Mouse (Mus musculus) common myeloid progenitor, adult 5-6 weeks (primary cell): Measurements from ENCODE around the gene Mtrf1. TPM values are rescaled to one million over a fixed set of nuclear protein-coding genes. Genes with fewer than 3 reads are reported as not detected.

Experiments used
- ATAC-seq: replicated peaks from 2 replicates; pipeline ENCODE4 v1.8.0; 2016; ENCODE audit warnings: low read depth, mild to moderate bottlenecking, moderate TSS enrichment, inconsistent platforms; ENCODE audit not compliant: poor library complexity, severe bottlenecking
- total RNA-seq: library from RNA; stranded (forward); fragments of 200-1000, 187-1606 nt; gene quantifications from 2 replicates; pipeline ENCODE4 v1.2.3, GENCODE M21; 2017

Mtrf1 gene
- total RNA-seq: 19.4 and 27.9 TPM in 2 replicates

DNA sequence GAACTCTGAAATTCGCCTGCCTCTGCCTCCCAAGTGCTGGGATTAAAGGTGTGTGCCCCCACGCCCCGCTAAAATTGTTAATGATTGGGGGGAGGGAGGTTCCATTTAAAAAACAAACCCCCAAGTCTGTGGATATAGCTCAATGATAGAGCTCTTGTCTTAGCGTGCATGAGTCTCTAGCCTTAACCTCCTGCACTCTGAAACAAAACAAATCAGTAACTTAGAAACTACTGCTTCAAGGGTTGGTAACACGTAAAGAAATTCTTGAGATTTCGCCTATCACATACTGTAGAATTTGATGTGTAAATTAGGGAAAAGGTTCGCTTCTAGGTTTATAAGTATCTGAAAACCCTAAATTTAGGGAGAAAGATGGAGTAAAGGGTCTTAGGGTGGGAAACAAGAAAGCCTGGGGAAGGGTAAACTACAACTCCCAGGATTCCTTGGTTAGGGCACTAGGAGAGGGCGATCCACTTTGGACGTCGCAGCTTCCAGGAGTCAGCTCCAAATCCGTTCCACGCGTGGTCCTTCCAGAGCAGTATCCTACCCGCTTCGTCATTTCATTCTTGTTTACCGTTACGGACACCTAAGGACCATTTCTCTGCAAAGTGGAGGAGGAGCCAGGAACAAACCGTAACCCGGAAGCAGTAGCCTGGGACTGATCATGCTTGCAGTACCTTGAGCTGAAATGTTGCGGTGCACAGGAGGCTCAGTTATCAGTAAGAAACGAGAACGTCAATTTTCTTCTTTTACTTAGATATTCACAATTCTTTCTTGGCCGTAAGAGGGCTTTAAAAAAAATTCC is at the start of gene Mtrf1:
Gene Mtrf1 (plus strand): TSS at position 452 of the 802 bp plus-strand sequence.
- ATAC-seq: peak; percentile 89

GRCm38 (mm10) chr14:79358055-79358454 is 39.5 kb upstream of the Mtrf1 start:
- ATAC-seq: peak; percentile 39; the same call in 1 of the 2 replicates

DNA sequence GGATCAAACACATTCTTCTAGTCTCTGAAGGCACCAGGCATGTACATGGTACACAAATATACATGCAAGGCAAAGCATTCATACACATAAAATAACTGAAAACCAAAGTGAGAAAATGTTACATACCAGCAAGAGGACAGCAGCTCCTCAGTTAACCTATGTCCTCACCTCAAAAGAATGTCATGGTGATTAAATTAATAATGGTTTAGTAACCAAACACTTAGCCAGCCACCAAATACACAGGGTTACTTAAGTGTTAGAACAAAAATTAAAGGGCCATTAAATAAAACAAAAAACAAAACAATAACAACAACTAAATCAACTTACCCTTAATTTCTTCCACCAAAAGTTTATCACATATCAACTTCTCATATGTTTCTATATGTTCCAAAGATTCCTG is 20.5 kb upstream of the Mtrf1 start:
- ATAC-seq: no peak

DNA sequence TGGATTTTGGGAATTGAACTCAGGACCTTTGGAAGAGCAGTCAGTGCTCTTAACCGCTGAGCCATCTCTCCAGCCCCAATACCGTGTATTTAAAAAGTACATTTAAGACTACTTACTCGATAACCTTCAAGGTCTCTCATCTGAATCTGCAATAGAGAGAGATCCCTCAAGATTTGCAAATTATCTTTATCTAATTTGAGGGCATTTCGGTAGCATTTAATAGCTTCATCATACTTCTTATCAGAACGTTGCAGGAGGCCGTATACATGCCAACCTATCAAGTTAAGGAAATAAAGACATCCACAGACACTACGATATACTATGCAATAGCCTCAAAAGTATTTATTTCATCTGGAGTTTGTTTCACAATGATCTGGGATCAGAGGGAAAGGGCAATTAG is 14.5 kb upstream of the Mtrf1 start:
- no peak; the same call in 1 of the 2 replicates for ATAC-seq

GRCm38 (mm10) chr14:79388304-79388703 is 9.3 kb upstream of the Mtrf1 start:
- no peak for ATAC-seq

DNA sequence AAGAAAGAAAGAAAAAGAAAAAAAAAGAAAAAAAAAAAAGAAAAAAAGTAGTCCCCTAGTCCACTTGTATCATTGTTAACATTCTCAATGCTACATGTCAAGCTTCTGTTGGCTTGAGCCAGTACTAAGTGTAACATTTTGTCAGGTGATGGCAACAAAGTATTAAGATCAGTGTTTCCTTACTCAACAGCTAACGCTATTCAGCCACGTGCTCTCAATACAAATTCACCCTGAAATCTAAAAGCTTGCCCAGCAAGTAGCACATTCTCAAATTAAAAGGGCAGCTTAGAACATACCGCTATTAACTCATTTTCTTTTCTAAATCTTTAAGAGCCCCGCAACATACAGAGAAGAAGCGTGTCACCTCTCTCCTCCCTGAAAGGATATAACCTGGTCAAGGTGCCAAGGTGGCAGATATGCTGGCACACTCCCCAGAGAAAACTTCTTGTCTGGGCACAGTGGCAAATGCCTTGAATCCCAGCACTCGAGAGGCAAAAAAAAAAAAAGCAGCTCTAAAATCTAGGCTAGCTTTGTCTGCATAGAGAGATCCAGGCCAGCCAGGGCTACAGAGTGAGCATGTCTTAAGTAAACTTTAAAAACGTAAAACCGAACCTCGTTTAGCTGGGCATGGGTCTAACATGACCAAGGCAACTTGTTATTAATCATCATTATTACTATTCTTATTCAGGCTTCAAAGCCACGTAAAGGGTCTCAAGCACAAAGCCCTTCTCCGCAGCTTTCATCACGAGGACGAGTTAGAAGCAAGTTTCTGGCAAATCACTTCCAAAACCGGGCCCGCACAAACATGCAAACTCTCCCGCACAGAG is 7.9 kb upstream of the Mtrf1 start:
- no peak for ATAC-seq

DNA sequence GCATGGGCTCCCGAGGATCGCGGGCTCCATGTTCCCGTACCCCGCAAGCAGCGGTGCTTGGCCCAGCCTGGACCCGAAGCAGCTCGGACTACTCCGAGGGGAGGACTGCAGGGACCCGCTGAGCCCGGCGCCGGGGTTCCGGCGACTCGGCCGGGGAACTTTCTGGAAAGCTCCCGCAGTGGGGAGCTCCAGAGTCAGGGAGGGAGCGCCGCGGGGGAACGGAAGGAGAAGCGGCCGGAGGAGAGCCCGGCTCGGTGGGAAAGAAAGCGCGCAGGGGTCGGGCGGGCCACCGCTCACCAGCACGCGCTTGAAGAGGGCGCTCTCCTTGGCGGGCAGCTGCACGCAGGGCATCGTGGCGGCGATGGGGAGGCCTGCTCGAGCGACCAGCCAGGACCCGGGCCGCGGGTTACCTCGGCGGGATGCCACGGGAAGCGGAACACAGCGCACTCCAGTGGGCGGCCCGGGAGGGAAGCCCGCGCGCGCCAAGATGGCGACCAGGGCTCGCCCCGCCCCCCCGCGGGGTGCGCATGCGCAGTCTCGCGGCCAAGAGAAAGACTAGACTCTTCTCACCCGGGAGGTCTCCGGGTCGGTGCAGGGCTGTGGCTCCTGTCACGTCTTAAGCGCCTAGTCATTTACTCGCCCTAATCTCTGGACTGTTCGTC is 7.2 kb upstream of the Mtrf1 start, which contains the start of gene Naa16:
Gene Naa16 (minus strand): TSS at position 514 of the 662 bp plus-strand sequence.
- peak; percentile 76 for ATAC-seq

DNA sequence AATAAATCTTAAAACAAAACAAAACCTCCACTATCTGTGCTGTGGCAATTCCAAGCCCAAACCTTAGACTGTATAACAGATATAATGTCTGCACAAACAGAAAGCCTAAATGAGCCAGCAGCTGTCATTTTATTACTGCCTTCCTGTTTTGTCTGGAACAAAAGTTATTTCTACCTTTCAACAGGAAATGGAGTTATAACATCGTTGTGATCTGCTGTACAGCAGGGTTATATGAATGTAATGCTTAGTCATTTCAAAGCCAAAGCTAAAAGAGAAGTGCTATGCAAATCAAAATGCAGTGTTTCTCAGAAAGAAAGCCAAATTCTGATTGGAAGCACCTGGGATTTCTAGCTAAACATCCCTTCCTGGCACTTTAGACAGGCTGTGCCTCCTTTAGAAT is 4.3 kb upstream of the Mtrf1 start:
- no peak for ATAC-seq

GRCm38 (mm10) chr14:79394564-79394963 is 3.0 kb upstream of the Mtrf1 start:
- peak; percentile 45 for ATAC-seq

DNA sequence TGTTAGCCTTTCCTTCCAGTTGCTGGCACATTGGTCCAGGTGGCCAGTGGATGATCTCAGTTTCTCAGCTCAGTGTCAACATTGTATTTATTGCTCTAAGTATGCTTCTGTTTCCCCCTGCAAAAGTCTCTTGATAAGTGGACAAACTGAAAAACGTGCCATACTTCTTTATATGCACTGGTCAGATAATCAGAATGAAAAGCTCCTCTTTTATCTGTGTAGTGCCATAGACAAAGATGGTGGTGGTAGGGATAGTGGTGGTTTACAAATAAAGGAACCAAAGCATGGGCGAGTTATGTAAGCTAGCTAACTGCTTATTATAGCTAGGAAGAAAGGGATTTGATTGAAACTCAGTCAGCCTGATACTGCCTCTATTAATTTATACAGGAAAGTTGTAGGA is 10.1 kb downstream of the Mtrf1 start:
- no peak for ATAC-seq

DNA sequence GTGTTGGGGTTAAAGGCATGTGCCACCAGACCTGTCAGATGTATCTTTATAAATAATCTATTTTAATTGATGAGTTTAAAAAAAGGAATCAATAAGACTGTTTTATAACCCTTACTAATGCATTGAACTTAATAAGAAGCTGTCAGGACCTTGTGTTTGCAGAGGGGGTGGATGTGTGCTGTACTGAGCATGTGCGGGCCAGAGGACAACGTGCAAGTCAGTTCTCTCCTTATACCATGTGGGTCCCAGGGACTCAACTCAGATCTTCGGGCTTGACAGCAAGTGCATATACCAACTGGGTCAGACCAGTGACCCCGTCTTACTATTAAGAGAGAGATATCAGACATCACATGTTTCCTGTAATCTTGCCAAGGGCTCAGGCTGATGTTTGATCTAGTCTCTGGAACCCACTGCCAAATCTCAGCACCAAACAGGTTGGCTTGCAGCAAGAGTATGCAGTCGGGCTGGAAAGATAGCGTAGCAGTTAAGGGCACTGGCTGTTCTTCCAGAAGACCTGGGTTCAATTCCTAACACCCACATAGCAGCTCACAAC is 11.8 kb downstream of the Mtrf1 start:
- ATAC-seq: no peak

GRCm38 (mm10) chr14:79410662-79411061 is 13.1 kb downstream of the Mtrf1 start:
- no peak for ATAC-seq

DNA sequence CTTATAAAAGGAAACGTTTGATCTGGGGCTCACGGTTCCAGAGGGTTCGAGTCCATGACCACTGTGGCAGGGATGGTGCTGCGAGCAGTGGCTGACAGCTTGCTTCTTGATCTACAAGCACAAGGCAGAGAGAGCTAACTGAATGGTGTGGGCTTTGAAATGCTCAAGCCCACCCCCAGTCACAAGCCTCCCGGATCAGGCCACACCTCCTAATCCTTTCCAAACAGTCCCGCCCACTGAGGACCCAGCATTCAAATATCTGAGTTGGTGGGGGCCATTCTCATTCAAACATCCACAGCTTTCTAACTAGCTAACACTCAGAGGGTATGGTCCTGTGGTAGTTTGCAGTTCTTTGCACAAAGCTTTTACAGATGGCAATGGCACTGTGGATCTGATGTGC is 15.5 kb downstream of the Mtrf1 start:
- no peak for ATAC-seq

DNA sequence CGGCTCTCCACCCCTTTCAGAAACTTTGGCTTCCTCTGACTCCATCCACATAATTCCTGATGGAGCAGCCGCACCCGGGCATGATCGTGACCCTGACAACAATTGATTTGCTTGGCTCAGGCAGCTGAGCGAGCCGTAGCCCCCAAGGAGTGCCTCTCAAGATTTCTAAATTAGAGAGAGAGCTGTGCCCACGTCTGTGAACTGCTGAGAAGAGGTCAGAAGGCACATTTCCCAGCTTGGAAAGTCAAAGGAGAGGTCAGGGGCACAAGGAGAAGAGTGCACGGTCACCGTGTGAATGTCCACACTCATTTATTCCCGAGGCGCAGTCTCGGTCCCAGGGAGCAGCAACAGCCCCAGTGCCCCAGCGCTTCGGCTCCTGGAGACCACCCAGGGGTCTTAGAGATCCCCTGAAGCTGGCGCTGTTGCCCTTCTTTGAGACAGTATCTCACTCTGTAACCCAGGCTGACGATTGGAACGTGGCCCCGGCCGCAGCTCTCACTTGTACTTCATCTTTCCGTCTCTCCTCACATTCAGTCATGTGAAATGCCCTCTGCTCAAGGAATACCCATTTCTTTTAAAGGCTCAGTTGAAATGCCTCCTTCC is 22.6 kb downstream of the Mtrf1 start:
- no peak for ATAC-seq

DNA sequence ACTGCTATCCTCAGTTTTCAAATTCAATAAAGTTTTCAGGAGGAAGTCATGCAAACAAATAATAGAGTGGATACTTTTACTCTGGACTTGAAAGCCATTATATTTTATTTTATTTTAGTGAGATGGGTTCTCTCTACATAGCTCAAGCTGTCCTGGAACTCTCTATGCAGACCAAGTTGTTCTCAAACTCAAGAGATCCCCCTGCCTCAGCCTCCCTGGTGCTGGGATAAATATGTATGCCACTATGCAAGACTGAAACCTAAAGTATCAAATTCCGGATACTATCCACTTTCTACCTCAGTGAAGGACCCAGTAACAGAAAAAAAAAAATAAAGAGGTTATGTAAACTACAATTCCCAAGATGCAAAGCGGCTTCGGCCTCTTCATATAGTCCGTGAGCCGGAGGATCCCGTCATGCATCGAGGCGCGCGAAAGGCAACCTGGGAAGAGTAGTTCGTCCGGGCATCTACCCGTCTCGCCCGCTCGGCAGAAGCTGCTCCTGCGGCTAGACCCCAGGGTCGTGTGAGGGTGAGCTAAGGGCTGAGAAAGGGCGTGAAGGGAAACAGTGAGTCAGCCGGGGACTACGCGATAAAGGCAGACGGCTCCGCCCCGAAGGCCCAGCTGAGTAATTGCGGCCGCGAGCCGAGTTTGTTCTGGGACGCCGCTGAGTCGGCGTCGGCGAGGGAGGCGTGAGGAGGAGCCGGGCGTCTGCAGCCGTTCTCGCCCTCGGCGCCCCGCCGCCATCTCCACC is 28.6 kb downstream of the Mtrf1 start, which contains the start of gene Kbtbd7:
Gene Kbtbd7 (plus strand): TSS at position 533 of the 751 bp plus-strand sequence.
- peak; percentile 99 for ATAC-seq

- ATAC-seq: peak; percentile 4; the same call in 1 of the 2 replicates
Observed at GRCm38 (mm10) chr14:79426730-79427365, 29.3 kb downstream of the Mtrf1 start.

GRCm38 (mm10) chr14:79434068-79434467 is 36.5 kb downstream of the Mtrf1 start:
- ATAC-seq: no peak

DNA sequence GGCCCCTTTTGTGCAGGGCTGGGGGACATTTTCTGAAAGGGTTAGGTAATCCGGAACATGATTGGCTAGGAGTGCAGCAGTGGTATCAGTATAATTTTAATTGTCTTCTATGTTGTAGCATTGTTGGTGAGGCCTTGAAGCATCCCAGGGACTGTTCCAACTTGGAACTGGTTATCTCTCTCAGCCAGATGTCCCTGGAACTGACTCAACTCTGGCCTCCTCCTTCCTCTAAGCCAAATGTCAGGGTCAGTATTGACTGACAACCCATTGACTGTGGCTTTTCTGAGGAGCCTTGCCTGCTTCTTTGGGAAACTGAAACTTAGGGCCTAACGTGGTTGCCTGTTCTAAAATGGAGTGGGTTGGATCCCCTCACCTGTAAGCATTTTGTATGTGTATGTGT is 43.1 kb downstream of the Mtrf1 start:
- no peak for ATAC-seq

DNA sequence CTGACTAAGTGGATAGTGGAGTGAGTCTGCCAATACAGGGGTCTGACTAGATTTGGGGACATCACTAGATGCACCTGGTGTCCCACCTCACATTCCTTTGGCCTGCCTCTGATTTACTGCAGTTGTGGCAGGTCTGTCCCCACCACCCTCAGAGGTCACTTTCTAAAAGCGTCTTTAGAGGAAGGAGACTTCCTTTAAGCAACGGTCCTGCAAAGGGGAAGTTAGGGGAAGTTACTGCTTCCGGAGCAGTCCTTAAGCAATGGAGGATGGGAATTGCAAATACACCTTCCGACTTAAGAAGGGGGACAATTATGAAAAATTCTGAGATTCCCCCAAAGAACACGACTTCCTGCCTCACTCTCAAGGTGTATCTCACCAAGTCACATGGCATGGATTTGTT is 43.9 kb downstream of the Mtrf1 start:
- peak; percentile 74 for ATAC-seq
